Mouse (Mus musculus): ENCODE measurements around the gene Sh3gl3.

The Sh3gl3 gene

DNA sequence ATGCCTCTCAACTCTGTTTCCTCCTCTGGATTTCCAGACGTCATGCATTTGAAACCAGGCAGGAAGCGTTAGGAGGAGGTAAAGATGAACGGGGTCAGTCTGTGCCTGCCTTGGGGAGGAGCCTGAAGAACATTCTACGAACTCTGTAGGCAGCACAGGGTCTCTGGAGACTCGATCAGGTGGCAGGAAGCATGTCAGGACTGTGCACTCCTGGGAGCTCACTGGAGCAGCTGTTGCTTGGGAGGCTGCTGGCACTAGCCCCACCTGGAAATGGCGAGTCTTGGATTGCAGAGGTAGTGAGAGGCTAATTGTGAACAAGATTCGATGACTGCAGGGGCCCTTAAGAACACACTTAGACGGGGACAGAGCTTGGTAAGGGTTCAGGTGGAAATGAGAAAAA lies 167.8 kb downstream of the Sh3gl3 start:
- DNase-seq (ENCODE audit: low read depth, low spot score): no peak
- Histone ChIP-seq H3K27me3 (ENCODE audit: control insufficient read depth, insufficient read depth, low read length, poor library complexity, severe bottlenecking) (no peaks in the 10 kb centered on the region), H3K36me3 (ENCODE audit: control insufficient read depth, insufficient read depth, low read length, poor library complexity, severe bottlenecking) (no peaks in the 10 kb centered on the region)

DNA sequence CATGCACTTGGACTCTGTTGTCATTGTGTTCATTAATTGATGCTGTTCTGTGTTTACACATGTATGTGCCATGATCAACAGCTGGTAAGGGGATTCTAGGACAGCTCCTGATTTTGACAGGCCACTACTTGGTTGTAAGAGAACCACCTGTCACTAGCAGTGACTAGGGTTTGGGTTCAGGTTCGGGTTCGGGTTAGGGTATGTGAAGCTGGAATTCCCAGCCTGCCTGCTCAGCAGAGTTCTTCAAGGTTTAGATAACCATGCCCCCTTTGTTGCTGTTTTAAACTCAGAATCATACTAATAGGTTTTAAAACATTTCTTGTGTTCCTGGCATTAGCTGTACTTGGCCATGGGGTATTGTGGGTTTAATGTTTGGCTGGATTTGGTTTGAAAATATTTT lies 173.1 kb downstream of the Sh3gl3 start:
- DNase-seq (ENCODE audit: low read depth, low spot score): no peak
- H3K27me3 ChIP-seq (ENCODE audit: control insufficient read depth, insufficient read depth, low read length, poor library complexity, severe bottlenecking): no peaks in the 10 kb centered on the region
- no peaks in the 10 kb centered on the region for H3K36me3 ChIP-seq (ENCODE audit: control insufficient read depth, insufficient read depth, low read length, poor library complexity, severe bottlenecking)

DNA sequence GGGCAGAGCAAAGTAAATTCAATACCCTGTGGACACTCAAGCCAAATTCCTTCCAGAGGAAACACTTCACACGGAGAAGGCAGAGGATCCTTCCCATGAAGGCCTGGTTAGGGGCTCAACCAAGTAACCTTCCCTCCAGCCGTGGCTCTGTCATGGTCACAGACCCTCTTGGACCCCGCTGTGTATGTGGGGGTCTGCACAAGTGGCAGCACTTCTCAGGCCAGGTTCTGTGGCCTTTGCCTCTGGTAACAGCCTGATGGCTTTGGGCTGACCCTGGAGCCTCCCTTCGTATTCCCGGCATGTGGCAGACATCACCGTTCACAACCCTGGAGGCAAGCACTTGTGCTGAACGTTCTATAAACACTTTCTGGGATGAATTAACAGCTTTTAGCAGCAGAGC lies 176.2 kb downstream of the Sh3gl3 start:
- no peak for DNase-seq (ENCODE audit: low read depth, low spot score)
- H3K36me3 ChIP-seq (ENCODE audit: control insufficient read depth, insufficient read depth, low read length, poor library complexity, severe bottlenecking): no peaks in the 10 kb centered on the region

DNA sequence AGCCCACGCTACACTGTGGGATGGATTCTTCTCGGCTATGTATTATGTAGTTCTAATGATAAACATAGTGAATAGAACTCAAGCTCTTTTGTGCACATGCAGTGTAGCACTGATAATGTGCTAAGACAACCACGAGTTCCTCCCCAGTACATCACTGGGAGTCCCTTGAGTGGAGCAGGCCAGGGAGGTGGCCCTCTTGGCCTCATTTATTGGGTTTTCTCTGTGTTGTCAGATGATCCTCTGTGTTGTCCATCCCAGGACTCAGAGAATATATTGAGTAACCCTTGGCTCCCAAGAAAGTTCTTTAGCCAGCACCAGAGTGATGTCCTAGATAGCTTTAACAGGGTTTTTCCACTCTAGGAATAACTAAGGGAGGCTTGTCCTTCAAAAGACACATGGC lies 176.8 kb downstream of the Sh3gl3 start:
- no peaks in the 10 kb centered on the region for H3K36me3 ChIP-seq (ENCODE audit: control insufficient read depth, insufficient read depth, low read length, poor library complexity, severe bottlenecking)
- no peak for DNase-seq (ENCODE audit: low read depth, low spot score)
- no peaks in the 10 kb centered on the region for H3K27me3 ChIP-seq (ENCODE audit: control insufficient read depth, insufficient read depth, low read length, poor library complexity, severe bottlenecking)

More for the DNA sequence above, 176.2 kb downstream of the Sh3gl3 start:
- no peaks in the 10 kb centered on the region for H3K27me3 ChIP-seq (ENCODE audit: control insufficient read depth, insufficient read depth, low read length, poor library complexity, severe bottlenecking)

Measured in splenic B cell, adult 2 months (primary cell).